8 mouse cellular contexts compared by ENCODE assay signal in genomic region chr1:36709854-36710280, GRCm38 (mm10). TPM values are rescaled to one million over a fixed set of nuclear protein-coding genes. Genes with fewer than 3 reads are reported as not detected.
DNase-seq lines count a peak whose midpoint lies in the region; ATAC-seq and TF ChIP-seq lines count a peak whose summit lies in the region.

Gene 4933424G06Rik (plus strand): TSS chr1:36710149.

- peak; percentile 57 for TF ChIP-seq POLR2A in kidney, adult 2 months (IDR thresholded peaks at IDR 0.05; ENCODE audit: low read depth, low read length)
- TF ChIP-seq POLR2A in spleen, adult 2 months (IDR thresholded peaks at IDR 0.05; ENCODE audit: low read depth, low read length) = peak; percentile 68; the same call in 1 of the 2 replicates

- no peaks in the 10 kb centered on the region for H3K27me3 ChIP-seq in embryonic facial prominence, embryonic 13.5 days
- H3K27me3 ChIP-seq in kidney, adult 2 months (replicated peaks; ENCODE audit: control insufficient read depth, insufficient read depth, low read length) = no peaks in the 10 kb centered on the region
- no peaks in the 10 kb centered on the region for H3K27me3 ChIP-seq in limb, embryonic 12.5 days
- H3K27me3 ChIP-seq in midbrain, embryonic 15.5 days (replicated peaks) = no peaks in the 10 kb centered on the region
- no peaks in the 10 kb centered on the region for H3K27me3 ChIP-seq in spleen, adult 2 months (ENCODE audit: control insufficient read depth, insufficient read depth, low read length)

- peak within 1 kb of the TSS; percentile 85 for H3K27ac ChIP-seq in embryonic facial prominence, embryonic 13.5 days
- H3K27ac ChIP-seq in kidney, adult 2 months (ENCODE audit: insufficient read depth, low read depth, low read length) = peak within 1 kb of the TSS; percentile 42
- H3K27ac ChIP-seq in limb, embryonic 12.5 days = peak within 1 kb of the TSS; percentile 87
- peak within 1 kb of the TSS; percentile 84 for H3K27ac ChIP-seq in midbrain, embryonic 15.5 days
- H3K27ac ChIP-seq in spleen, adult 2 months (ENCODE audit: insufficient read depth, low read length) = peak within 1 kb of the TSS; percentile 81

- TF ChIP-seq CTCF in kidney, adult 2 months (conservative IDR thresholded peaks at IDR 0.05; ENCODE audit: insufficient read depth, insufficient read length, low read depth, low read length) = no peak
- TF ChIP-seq CTCF in spleen, adult 2 months (IDR thresholded peaks at IDR 0.05; ENCODE audit: extremely low read depth, insufficient read depth, insufficient read length, insufficient replicate concordance) = no peak

- peak within 1 kb of the TSS; percentile 86 for H3K4me2 ChIP-seq in embryonic facial prominence, embryonic 13.5 days
- peak within 1 kb of the TSS; percentile 89 for H3K4me2 ChIP-seq in limb, embryonic 12.5 days
- H3K4me2 ChIP-seq in midbrain, embryonic 15.5 days = peak within 1 kb of the TSS; percentile 82

- under 1% methylated on average over 29 of the region's 29 CpGs for WGBS in embryonic facial prominence, embryonic 13.5 days
- under 1% methylated on average over 29 of the region's 29 CpGs for WGBS in kidney, adult 2 months
- WGBS in limb, embryonic 12.5 days = under 1% methylated on average over 29 of the region's 29 CpGs
- WGBS in midbrain, embryonic 15.5 days = under 1% methylated on average over 29 of the region's 29 CpGs
- under 1% methylated on average over 29 of the region's 29 CpGs for WGBS in spleen, adult 2 months

- H3K4me1 ChIP-seq in embryonic facial prominence, embryonic 13.5 days = peaks cover 19% of the 10 kb centered on the region
- H3K4me1 ChIP-seq in kidney, adult 2 months (ENCODE audit: control insufficient read depth, insufficient read depth, low read length) = peaks cover 11% of the 10 kb centered on the region
- peaks cover 17% of the 10 kb centered on the region for H3K4me1 ChIP-seq in limb, embryonic 12.5 days (replicated peaks)
- peaks cover 23% of the 10 kb centered on the region for H3K4me1 ChIP-seq in midbrain, embryonic 15.5 days
- peaks cover 6% of the 10 kb centered on the region; the same call in 1 of the 2 replicates for H3K4me1 ChIP-seq in spleen, adult 2 months (ENCODE audit: control insufficient read depth, insufficient read depth, insufficient read length)

- H3K9me3 ChIP-seq in embryonic facial prominence, embryonic 13.5 days = no peaks in the 10 kb centered on the region
- no peaks in the 10 kb centered on the region for H3K9me3 ChIP-seq in limb, embryonic 12.5 days
- no peaks in the 10 kb centered on the region for H3K9me3 ChIP-seq in midbrain, embryonic 15.5 days

- peak within 1 kb of the TSS; percentile 97 for H3K4me3 ChIP-seq in embryonic facial prominence, embryonic 13.5 days
- H3K4me3 ChIP-seq in kidney, adult 2 months (ENCODE audit: insufficient read depth, low read depth, low read length) = peak within 1 kb of the TSS; percentile 96
- H3K4me3 ChIP-seq in limb, embryonic 12.5 days (replicated peaks) = peak within 1 kb of the TSS; percentile 94
- peak within 1 kb of the TSS; percentile 82 for H3K4me3 ChIP-seq in midbrain, embryonic 15.5 days
- peak within 1 kb of the TSS; percentile 93 for H3K4me3 ChIP-seq in spleen, adult 2 months (ENCODE audit: extremely low read depth, insufficient read depth, insufficient read length)

- H3K36me3 ChIP-seq in embryonic facial prominence, embryonic 13.5 days = peaks cover 26% of the 10 kb centered on the region
- H3K36me3 ChIP-seq in kidney, adult 2 months (ENCODE audit: control insufficient read depth, insufficient read depth, low read length) = no peaks in the 10 kb centered on the region
- H3K36me3 ChIP-seq in limb, embryonic 12.5 days = peaks cover 28% of the 10 kb centered on the region
- peaks cover 10% of the 10 kb centered on the region for H3K36me3 ChIP-seq in midbrain, embryonic 15.5 days (replicated peaks)
- H3K36me3 ChIP-seq in spleen, adult 2 months (ENCODE audit: control insufficient read depth, insufficient read depth, low read length) = peaks cover 8% of the 10 kb centered on the region; the same call in 1 of the 2 replicates

- peak within 1 kb of the TSS; percentile 93 for H3K9ac ChIP-seq in embryonic facial prominence, embryonic 13.5 days
- peak within 1 kb of the TSS; percentile 93 for H3K9ac ChIP-seq in limb, embryonic 12.5 days (replicated peaks)
- peak within 1 kb of the TSS; percentile 89 for H3K9ac ChIP-seq in midbrain, embryonic 15.5 days

- peak; percentile 92 for ATAC-seq in embryonic facial prominence, embryonic 13.5 days (ENCODE audit: insufficient number of reproducible peaks, insufficient read depth, low FRiP score, low TSS enrichment, low read depth)
- ATAC-seq in limb, embryonic 12.5 days (ENCODE audit: insufficient number of reproducible peaks, insufficient read depth, low FRiP score, low TSS enrichment, low read depth) = peak; percentile 94
- ATAC-seq in midbrain, embryonic 15.5 days (replicated peaks) = peak; percentile 98

- peak; percentile 98 for DNase-seq in 3134 (ENCODE audit: extremely low read depth, insufficient read length, low spot score)
- DNase-seq in adrenal gland, postnatal 36 days = peak; percentile 99
- peak; percentile 97 to 99 for DNase-seq in heart, adult 18-20 months
- peak; percentile 99 for DNase-seq in kidney, adult 2 months
- DNase-seq in spleen, adult 2 months (ENCODE audit: low read depth in 1 of 2, low spot score in 2 of 2) = peak; percentile 95 to 98

RNA-seq across cellular contexts. Expression of gene 4933424G06Rik, which starts in this region (rescaled TPM):
- total RNA-seq in adrenal gland, postnatal 36 days (2021) = not detected
- polyA plus RNA-seq in embryonic facial prominence, embryonic 13.5 days (2015; fragmentation: Nextera tagmentation; extraction: Ambion mirVana) = 0.21 and 0.25 TPM in 2 replicates
- not detected for total RNA-seq in heart, adult 18-20 months (2021)
- polyA plus RNA-seq in kidney, adult 2 months (2012; rRNA removed) = not detected in 2 replicates
- 0.21 TPM in 1 of 2 replicates, not detected in the other for polyA plus RNA-seq in limb, embryonic 12.5 days (2016; fragmentation: Nextera tagmentation; extraction: Ambion mirVana)
- 0.84 and 1.1 TPM in 2 replicates for polyA plus RNA-seq in midbrain, embryonic 15.5 days (2015; fragmentation: Nextera tagmentation; extraction: Ambion mirVana)
- polyA plus RNA-seq in spleen, adult 2 months (2012; rRNA removed) = not detected in 2 replicates

Comparison
In these comparisons a context has a peak if more than half of its experiments do, and no peak if none do; other contexts are left out.
1. Peak in every context shown above with its lines: DNase-seq, ATAC-seq, H3K4me3 ChIP-seq and H3K27ac ChIP-seq.
2. Peak in DNase-seq in adrenal gland, postnatal 36 days; RNA of the gene not detected or under 1 TPM.
3. Peak in ATAC-seq, H3K4me3 ChIP-seq, H3K27ac ChIP-seq, H3K9ac ChIP-seq and H3K4me2 ChIP-seq in embryonic facial prominence, embryonic 13.5 days; RNA of the gene not detected or under 1 TPM.
4. Peak in DNase-seq in heart, adult 18-20 months; RNA of the gene not detected or under 1 TPM.
5. Peak in DNase-seq, H3K4me3 ChIP-seq and H3K27ac ChIP-seq in kidney, adult 2 months; RNA of the gene not detected or under 1 TPM.
6. Peak in ATAC-seq, H3K4me3 ChIP-seq, H3K27ac ChIP-seq, H3K9ac ChIP-seq and H3K4me2 ChIP-seq in limb, embryonic 12.5 days; RNA of the gene not detected or under 1 TPM.
7. Peak in DNase-seq, H3K4me3 ChIP-seq and H3K27ac ChIP-seq in spleen, adult 2 months; RNA of the gene not detected or under 1 TPM.